Mouse (Mus musculus) MEL (cell line): ENCODE data around the gene Lhx3. TPM values are rescaled to one million over a fixed set of nuclear protein-coding genes. Genes with fewer than 3 reads are reported as not detected.

Source experiments
- DNase-seq: peaks from one replicate; pipeline ENCODE4 v3.0.0; 2011; ENCODE audit warnings: low read depth, low spot score
- H3K27ac ChIP-seq: 2 replicates; pipeline ENCODE4 v1.5.1; 2012; ENCODE audit warnings: low read depth, mild to moderate bottlenecking, control low read depth, low read length, moderate library complexity; ENCODE audit not compliant: control insufficient read depth
- H3K27me3 ChIP-seq, 2 experiments: fragments of 150-350 bp in 1 of 2; sonication (generic) in 1 of 2; 2 replicates each; pipeline ENCODE4 v1.6.1; 2012; ENCODE audit warnings: low read length in 2 of 2, mild to moderate bottlenecking in 2 of 2, improper control_type of control experiment in 1 of 2, moderate library complexity in 1 of 2; ENCODE audit not compliant: insufficient read depth in 2 of 2, control insufficient read depth in 1 of 2
- H3K36me3 ChIP-seq, 2 experiments: 2 replicates each; pipeline ENCODE4 v1.6.1; 2012 to 2014; ENCODE audit warnings: low read length in 2 of 2, improper control_type of control experiment in 1 of 2, inconsistent platforms in 1 of 2, mild to moderate bottlenecking in 1 of 2; ENCODE audit not compliant: insufficient read depth in 2 of 2, control insufficient read depth in 1 of 2
- H3K4me1 ChIP-seq, 2 experiments: fragments of 150-350 bp in 1 of 2; sonication (generic) in 1 of 2; 2 replicates each; pipeline ENCODE4 v1.6.1; 2012; ENCODE audit warnings: low read length in 2 of 2, improper control_type of control experiment in 1 of 2, mild to moderate bottlenecking in 1 of 2; ENCODE audit not compliant: insufficient read depth in 2 of 2, control insufficient read depth in 1 of 2
- H3K4me3 ChIP-seq, 2 experiments: fragments of 150-350 bp in 1 of 2; sonication (generic) in 1 of 2; 2 replicates each; pipeline ENCODE4 v1.5.1; 2012; ENCODE audit warnings: low read depth in 2 of 2, low read length in 2 of 2, mild to moderate bottlenecking in 2 of 2, moderate library complexity in 2 of 2, control low read depth in 1 of 2, improper control_type of control experiment in 1 of 2; ENCODE audit not compliant: control insufficient read depth in 1 of 2, insufficient read depth in 1 of 2
- H3K79me2 ChIP-seq: 2 replicates; pipeline ENCODE4 v1.6.1; 2012; ENCODE audit warnings: mild to moderate bottlenecking, low read length, moderate library complexity; ENCODE audit not compliant: control insufficient read depth, poor library complexity, insufficient read depth
- H3K9ac ChIP-seq: 2 replicates; pipeline ENCODE4 v1.6.1; 2012; ENCODE audit warnings: low read depth, mild to moderate bottlenecking, control low read depth, low read length, moderate library complexity; ENCODE audit not compliant: control insufficient read depth, poor library complexity, severe bottlenecking
- H3K9me3 ChIP-seq: fragments of 150-350 bp; sonication (generic); replicated peaks from 2 replicates; pipeline ENCODE4 v1.6.1; 2012; ENCODE audit warnings: mild to moderate bottlenecking, low read length, improper control_type of control experiment, moderate library complexity; ENCODE audit not compliant: insufficient read depth
- BHLHE40 ChIP-seq: IDR thresholded peaks from 2 replicates; pipeline ENCODE4 v1.6.1; 2012; ENCODE audit warnings: low read depth, mild to moderate bottlenecking, inconsistent platforms, low read length, improper control_type of control experiment, borderline replicate concordance
- CHD2 ChIP-seq: IDR thresholded peaks from 2 replicates; pipeline ENCODE4 v1.6.1; 2011; ENCODE audit warnings: low read length, improper control_type of control experiment
- E2F4 ChIP-seq: IDR thresholded peaks from 2 replicates; pipeline ENCODE4 v1.6.1; 2011; ENCODE audit warnings: low read depth, low read length, improper control_type of control experiment, borderline replicate concordance
- ELF1 ChIP-seq: IDR thresholded peaks from 2 replicates; pipeline ENCODE4 v1.6.1; 2014; ENCODE audit warnings: low read depth, mild to moderate bottlenecking, inconsistent platforms, low read length, improper control_type of control experiment, moderate library complexity
- EP300 ChIP-seq, 2 experiments: IDR thresholded peaks; 2 replicates each; pipeline ENCODE4 v1.6.1; 2011; ENCODE audit warnings: improper control_type of control experiment in 2 of 2, low read length in 2 of 2, low read depth in 1 of 2, mild to moderate bottlenecking in 1 of 2
- KAT2A ChIP-seq: conservative IDR thresholded peaks from 2 replicates; pipeline ENCODE4 v1.6.1; 2012; ENCODE audit warnings: low read depth, low read length, improper control_type of control experiment, inconsistent platforms
- MAFK ChIP-seq: IDR thresholded peaks from 2 replicates; pipeline ENCODE4 v1.6.1; 2011; ENCODE audit warnings: low read depth, mild to moderate bottlenecking, low read length, improper control_type of control experiment, borderline replicate concordance
- NELFE ChIP-seq: IDR thresholded peaks from 2 replicates; pipeline ENCODE4 v1.6.1; 2011; ENCODE audit warnings: low read depth, low read length, improper control_type of control experiment
- NRF1 ChIP-seq: IDR thresholded peaks from 2 replicates; pipeline ENCODE4 v1.6.1; 2014; ENCODE audit warnings: low read depth, mild to moderate bottlenecking, inconsistent platforms, low read length, improper control_type of control experiment, moderate library complexity; ENCODE audit not compliant: poor library complexity, insufficient read depth, severe bottlenecking
- POLR2AphosphoS2 ChIP-seq: IDR thresholded peaks from 2 replicates; pipeline ENCODE4 v1.6.1; 2011; ENCODE audit warnings: low read length, improper control_type of control experiment
- RAD21 ChIP-seq: IDR thresholded peaks from 2 replicates; pipeline ENCODE4 v1.6.1; 2011; ENCODE audit warnings: mild to moderate bottlenecking, low read depth, low read length, improper control_type of control experiment
- RCOR1 ChIP-seq: IDR thresholded peaks from 2 replicates; pipeline ENCODE4 v1.6.1; 2012; ENCODE audit warnings: low read depth, mild to moderate bottlenecking, inconsistent platforms, low read length, improper control_type of control experiment
- SMC3 ChIP-seq: IDR thresholded peaks from 2 replicates; pipeline ENCODE4 v1.6.1; 2011; ENCODE audit warnings: low read depth, low read length, improper control_type of control experiment
- TAL1 ChIP-seq: IDR thresholded peaks from 2 replicates; pipeline ENCODE4 v1.6.1; 2012; ENCODE audit warnings: mild to moderate bottlenecking, inconsistent platforms, low read length, moderate library complexity, mixed read lengths
- TBP ChIP-seq: IDR thresholded peaks from 2 replicates; pipeline ENCODE4 v1.8.0; 2011; ENCODE audit warnings: low read depth, low read length, improper control_type of control experiment
- TCF12 ChIP-seq: IDR thresholded peaks from 2 replicates; pipeline ENCODE4 v1.6.1; 2014; ENCODE audit warnings: low read depth, mild to moderate bottlenecking, inconsistent platforms, low read length, improper control_type of control experiment, moderate library complexity
- USF1 ChIP-seq: IDR thresholded peaks from 2 replicates; pipeline ENCODE4 v1.6.1; 2014; ENCODE audit warnings: low read depth, mild to moderate bottlenecking, inconsistent platforms, low read length, improper control_type of control experiment, moderate library complexity
- ZC3H11A ChIP-seq: IDR thresholded peaks from 2 replicates; pipeline ENCODE4 v1.6.1; 2012; ENCODE audit warnings: low read depth, mild to moderate bottlenecking, inconsistent platforms, low read length, improper control_type of control experiment
- ZKSCAN1 ChIP-seq: IDR thresholded peaks from 2 replicates; pipeline ENCODE4 v1.6.1; 2012; ENCODE audit warnings: low read depth, mild to moderate bottlenecking, inconsistent platforms, low read length, improper control_type of control experiment, moderate library complexity
- ZMIZ1 ChIP-seq: IDR thresholded peaks from 2 replicates; pipeline ENCODE4 v1.6.1; 2012; ENCODE audit warnings: low read depth, mild to moderate bottlenecking, inconsistent platforms, low read length, improper control_type of control experiment, moderate library complexity
- polyA plus RNA-seq, 2 experiments: library from polyadenylated mRNA; stranded (reverse) in 1 of 2; unstranded in 1 of 2; fragments of >175 nt in 1 of 2; fragments of >200 nt in 1 of 2; gene quantifications; 2 replicates each; pipeline versions ENCODE4 v1.2.1 to v1.2.4; 2012; ENCODE audit warnings: low replicate concordance in 2 of 2, low read depth in 1 of 2; ENCODE audit not compliant: insufficient read length in 2 of 2, insufficient read depth in 1 of 2, missing spikeins in 1 of 2
- total RNA-seq: library from RNA; depleted of rRNA; stranded (reverse); fragments of 300-350 nt; gene quantifications from 2 replicates; pipeline ENCODE4 v1.2.3, GENCODE M21; 2012

Gene Lhx3
- total and polyA plus RNA-seq, 3 experiments = not detected

DNA sequence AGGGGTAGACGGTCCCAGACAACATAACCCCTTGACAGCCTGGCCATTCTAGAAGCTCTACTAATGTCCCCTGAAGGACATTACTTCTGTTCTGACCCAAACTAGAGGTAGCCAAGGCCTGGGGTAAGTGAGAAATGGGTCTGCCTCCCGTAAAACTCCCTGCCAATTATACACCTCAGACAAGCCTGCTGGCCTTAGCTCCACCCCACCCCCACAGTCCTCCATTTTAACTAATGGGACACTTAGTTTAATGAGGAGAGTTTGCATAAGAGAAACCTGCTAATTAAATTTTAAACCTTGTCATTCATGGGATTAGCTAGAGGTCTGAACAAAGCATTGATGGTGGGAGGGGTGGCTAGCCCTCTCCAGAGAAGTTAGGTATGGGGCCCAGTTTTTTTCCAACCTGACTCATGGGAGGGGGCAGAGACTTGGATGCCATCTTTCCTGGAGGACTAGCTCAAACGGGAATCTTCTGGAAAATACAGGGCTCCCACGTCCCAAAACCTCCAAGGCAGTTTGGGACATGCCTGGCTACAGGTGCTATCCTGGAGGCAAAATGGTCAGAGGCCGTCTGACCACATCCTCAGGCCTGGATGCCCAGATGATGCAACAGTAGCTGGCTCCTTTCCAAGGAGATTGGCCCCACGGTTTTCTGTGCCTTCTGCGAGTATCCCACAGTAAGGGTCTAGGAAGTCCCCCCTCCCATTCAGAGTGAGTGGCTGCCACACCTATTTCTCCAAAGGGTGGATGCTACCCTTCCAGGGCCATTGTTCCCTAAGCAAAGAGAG is 13.3 kb downstream of the Lhx3 start:
- H3K9ac ChIP-seq = no peak overlapping the region
- H3K4me1 ChIP-seq = no peaks in the 10 kb centered on the region
- no peak overlapping the region for H3K27ac ChIP-seq
- no peaks in the 10 kb centered on the region for H3K79me2 ChIP-seq
- H3K9me3 ChIP-seq = no peaks in the 10 kb centered on the region
- H3K4me3 ChIP-seq = no peak overlapping the region
- no peak for TF ChIP-seq RCOR1
- TF ChIP-seq ELF1 = no peak
- no peak for TF ChIP-seq BHLHE40
- TF ChIP-seq CHD2 = no peak
- no peak for TF ChIP-seq ZKSCAN1
- TF ChIP-seq TBP = no peak
- TF ChIP-seq USF1 = no peak
- no peak for TF ChIP-seq POLR2AphosphoS2
- TF ChIP-seq, all 39 proteins: peak for 0
- H3K36me3 ChIP-seq = no peaks in the 10 kb centered on the region
- H3K27me3 ChIP-seq = no peaks in the 10 kb centered on the region; a peak in 2 of 4 replicates
- no peak for DNase-seq

DNA sequence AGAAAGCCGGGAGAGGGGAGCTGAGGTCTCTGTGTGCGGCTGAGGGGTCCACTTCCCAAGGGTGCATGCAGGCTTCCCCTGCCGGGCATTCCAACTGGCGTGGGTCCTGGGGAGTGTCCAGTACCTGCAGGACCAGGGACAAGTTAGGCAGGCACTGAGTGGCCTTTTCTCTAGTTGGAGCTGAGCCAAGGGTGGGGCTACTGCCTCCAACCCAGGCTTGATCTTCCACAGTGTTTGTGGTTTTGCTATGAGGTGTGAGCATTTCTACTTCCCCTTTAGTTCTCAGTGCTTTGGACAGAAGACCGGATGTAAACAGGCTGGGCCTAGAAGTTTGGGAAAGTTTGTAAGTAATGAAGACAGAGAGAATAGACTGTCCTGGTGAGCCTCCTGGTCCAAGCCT is 19.6 kb downstream of the Lhx3 start:
- peak; percentile 88 for DNase-seq
- Histone ChIP-seq H3K36me3 (no peaks in the 10 kb centered on the region), H3K79me2 (no peaks in the 10 kb centered on the region), H3K9ac (no peak overlapping the region), H3K4me3 (no peak overlapping the region), H3K27me3 (peaks cover 2% of the 10 kb centered on the region in 2 experiments; a peak in 3 of 4 replicates), H3K27ac (no peak overlapping the region), H3K9me3 (no peaks in the 10 kb centered on the region), H3K4me1 (peaks cover 0 to 12% of the 10 kb centered on the region in 2 experiments; a peak in 2 of 4 replicates)
- no peak for TF ChIP-seq POLR2AphosphoS2
- TF ChIP-seq EP300 (IDR thresholded peaks at IDR 0.05; ENCODE audit: low read depth in 1 of 2, low read length in 2 of 2) = peak in 1 of 2 experiments; percentile 52; a peak in 3 of 4 replicates
- TF ChIP-seq RCOR1 = peak; percentile 43; the same call in 1 of the 2 replicates
- 0 out of 2 replicates have a peak, but pooled peaks have one; percentile 8 for TF ChIP-seq TCF12

DNA sequence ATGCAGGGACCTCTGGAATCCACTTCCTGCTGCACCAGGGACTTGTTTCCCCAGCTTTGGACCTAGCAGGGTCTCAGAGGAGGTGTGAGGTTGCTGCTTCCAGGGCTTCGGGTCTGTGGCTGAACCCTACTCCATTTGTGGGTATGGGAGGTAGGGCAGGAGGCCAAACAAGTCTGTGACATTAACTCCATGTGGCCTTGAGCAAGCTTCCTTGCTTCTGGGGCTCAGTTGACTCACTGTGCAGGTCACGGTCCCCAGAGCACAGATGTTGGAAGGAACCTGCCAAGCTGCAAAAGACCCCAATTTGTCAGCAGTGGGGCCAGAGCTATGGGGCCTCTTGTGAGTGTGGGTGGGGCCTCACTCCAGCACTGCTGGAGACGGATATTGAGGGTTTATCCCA is 23.7 kb downstream of the Lhx3 start:
- TF ChIP-seq ZC3H11A (no peak), MAFK (no peak), TAL1 (no peak), NRF1 (no peak), CHD2 (no peak), ZKSCAN1 (no peak), EP300 (IDR thresholded peaks at IDR 0.05; ENCODE audit: low read depth in 1 of 2, low read length in 2 of 2) (no peak), ZMIZ1 (no peak), TBP (no peak), TCF12 (no peak), KAT2A (no peak), NELFE (no peak), SMC3 (no peak), E2F4 (no peak), RCOR1 (no peak), RAD21 (no peak), BHLHE40 (no peak), USF1 (no peak)
- no peak for DNase-seq

More for the DNA sequence above, 23.7 kb downstream of the Lhx3 start:
- Histone ChIP-seq H3K27me3 (peaks cover 2% of the 10 kb centered on the region in 2 experiments; a peak in 2 of 4 replicates), H3K36me3 (no peaks in the 10 kb centered on the region), H3K4me1 (peaks cover 0 to 12% of the 10 kb centered on the region in 2 experiments; a peak in 2 of 4 replicates), H3K27ac (no peak overlapping the region), H3K9me3 (no peaks in the 10 kb centered on the region), H3K9ac (no peak overlapping the region), H3K79me2 (no peaks in the 10 kb centered on the region), H3K4me3 (no peak overlapping the region)
